Mouse (Mus musculus): ENCODE data around the gene Tmem131l. TPM values are rescaled to one million over a fixed set of nuclear protein-coding genes. Genes with fewer than 3 reads are reported as not detected.

The Tmem131l gene
- polyA plus RNA-seq, 1 experiment: 24.5 TPM

- Histone ChIP-seq H3K4me3 (replicated peaks; ENCODE audit: extremely low read depth, low read depth, low read length) (no peak overlapping the region), H3K4me1 (ENCODE audit: control insufficient read depth, insufficient read depth, low read length) (no peaks in the 10 kb centered on the region)
- TF ChIP-seq CTCF (IDR thresholded peaks at IDR 0.05; ENCODE audit: insufficient read depth, low read length): no peak
- no peak for TF ChIP-seq POLR2A (IDR thresholded peaks at IDR 0.05; ENCODE audit: borderline replicate concordance, extremely low read depth, low read depth, low read length)
- DNase-seq: no peak
- WGBS: 78% methylated on average over 2 of the region's 2 CpGs
Observed at GRCm38 (mm10) chr3:84074777-84075176, 34.8 kb upstream of the Tmem131l start.

GRCm38 (mm10) chr3:84071641-84072040 lies 31.7 kb upstream of the Tmem131l start:
- 26% methylated on average over 2 of the region's 2 CpGs for WGBS
- Histone ChIP-seq H3K4me3 (replicated peaks; ENCODE audit: extremely low read depth, low read depth, low read length) (no peak overlapping the region), H3K4me1 (ENCODE audit: control insufficient read depth, insufficient read depth, low read length) (no peaks in the 10 kb centered on the region)
- no peak for DNase-seq
- TF ChIP-seq CTCF (IDR thresholded peaks at IDR 0.05; ENCODE audit: insufficient read depth, low read length): 0 out of 2 replicates have a peak, but pooled peaks have one; percentile 2
- TF ChIP-seq POLR2A (IDR thresholded peaks at IDR 0.05; ENCODE audit: borderline replicate concordance, extremely low read depth, low read depth, low read length): no peak

GRCm38 (mm10) chr3:84070811-84071210 lies 30.8 kb upstream of the Tmem131l start:
- Histone ChIP-seq H3K4me1 (ENCODE audit: control insufficient read depth, insufficient read depth, low read length) (no peaks in the 10 kb centered on the region), H3K4me3 (replicated peaks; ENCODE audit: extremely low read depth, low read depth, low read length) (no peak overlapping the region)
- WGBS: 87% methylated on average over 8 of the region's 8 CpGs
- no peak for DNase-seq
- TF ChIP-seq POLR2A (IDR thresholded peaks at IDR 0.05; ENCODE audit: borderline replicate concordance, extremely low read depth, low read depth, low read length) (no peak), CTCF (IDR thresholded peaks at IDR 0.05; ENCODE audit: insufficient read depth, low read length) (no peak)

GRCm38 (mm10) chr3:84068831-84069709 lies 29.1 kb upstream of the Tmem131l start:
- 66% methylated on average over 13 of the region's 13 CpGs for WGBS
- no peak for TF ChIP-seq CTCF (IDR thresholded peaks at IDR 0.05; ENCODE audit: insufficient read depth, low read length)
- TF ChIP-seq POLR2A (IDR thresholded peaks at IDR 0.05; ENCODE audit: borderline replicate concordance, extremely low read depth, low read depth, low read length): no peak
- H3K4me1 ChIP-seq (ENCODE audit: control insufficient read depth, insufficient read depth, low read length): no peaks in the 10 kb centered on the region
- no peak overlapping the region for H3K4me3 ChIP-seq (replicated peaks; ENCODE audit: extremely low read depth, low read depth, low read length)
- DNase-seq: no peak

GRCm38 (mm10) chr3:84065825-84066224 lies 25.9 kb upstream of the Tmem131l start:
- H3K4me3 ChIP-seq (replicated peaks; ENCODE audit: extremely low read depth, low read depth, low read length): no peak overlapping the region
- WGBS: 78% methylated on average over 4 of the region's 4 CpGs

GRCm38 (mm10) chr3:84063369-84063914 lies 23.5 kb upstream of the Tmem131l start:
- no peak overlapping the region for H3K4me3 ChIP-seq (replicated peaks; ENCODE audit: extremely low read depth, low read depth, low read length)
- TF ChIP-seq POLR2A (IDR thresholded peaks at IDR 0.05; ENCODE audit: borderline replicate concordance, extremely low read depth, low read depth, low read length) (no peak), CTCF (IDR thresholded peaks at IDR 0.05; ENCODE audit: insufficient read depth, low read length) (no peak)
- DNase-seq: no peak
- WGBS: 95% methylated on average over 2 of the region's 2 CpGs
- no peaks in the 10 kb centered on the region for H3K4me1 ChIP-seq (ENCODE audit: control insufficient read depth, insufficient read depth, low read length)

More at GRCm38 (mm10) chr3:84065825-84066224, 25.9 kb upstream of the Tmem131l start:
- TF ChIP-seq CTCF (IDR thresholded peaks at IDR 0.05; ENCODE audit: insufficient read depth, low read length): no peak
- no peak for TF ChIP-seq POLR2A (IDR thresholded peaks at IDR 0.05; ENCODE audit: borderline replicate concordance, extremely low read depth, low read depth, low read length)
- H3K4me1 ChIP-seq (ENCODE audit: control insufficient read depth, insufficient read depth, low read length): no peaks in the 10 kb centered on the region
- DNase-seq: no peak

GRCm38 (mm10) chr3:84061523-84062453 lies 21.8 kb upstream of the Tmem131l start:
- no peak for DNase-seq
- Histone ChIP-seq H3K4me3 (replicated peaks; ENCODE audit: extremely low read depth, low read depth, low read length) (no peak overlapping the region), H3K4me1 (ENCODE audit: control insufficient read depth, insufficient read depth, low read length) (no peaks in the 10 kb centered on the region)
- TF ChIP-seq CTCF (IDR thresholded peaks at IDR 0.05; ENCODE audit: insufficient read depth, low read length) (no peak), POLR2A (IDR thresholded peaks at IDR 0.05; ENCODE audit: borderline replicate concordance, extremely low read depth, low read depth, low read length) (no peak)
- WGBS: 55% methylated on average over 13 of the region's 13 CpGs

- 86% methylated on average over 5 of the region's 5 CpGs for WGBS
- no peak for DNase-seq
- Histone ChIP-seq H3K4me1 (ENCODE audit: control insufficient read depth, insufficient read depth, low read length) (no peaks in the 10 kb centered on the region), H3K4me3 (replicated peaks; ENCODE audit: extremely low read depth, low read depth, low read length) (no peak overlapping the region)
- TF ChIP-seq POLR2A (IDR thresholded peaks at IDR 0.05; ENCODE audit: borderline replicate concordance, extremely low read depth, low read depth, low read length) (no peak), CTCF (IDR thresholded peaks at IDR 0.05; ENCODE audit: insufficient read depth, low read length) (no peak)
Observed at GRCm38 (mm10) chr3:84060946-84061345, 21.0 kb upstream of the Tmem131l start.

GRCm38 (mm10) chr3:84060128-84060527 lies 20.2 kb upstream of the Tmem131l start:
- whole genome bisulfite sequencing: 34% methylated on average over 4 of the region's 4 CpGs
- H3K4me1 ChIP-seq (ENCODE audit: control insufficient read depth, insufficient read depth, low read length): no peaks in the 10 kb centered on the region
- H3K4me3 ChIP-seq (replicated peaks; ENCODE audit: extremely low read depth, low read depth, low read length): no peak overlapping the region
- TF ChIP-seq POLR2A (IDR thresholded peaks at IDR 0.05; ENCODE audit: borderline replicate concordance, extremely low read depth, low read depth, low read length) (no peak), CTCF (IDR thresholded peaks at IDR 0.05; ENCODE audit: insufficient read depth, low read length) (no peak)
- DNase-seq: no peak

All from lung, adult 2 months (tissue).